Mouse (Mus musculus): ENCODE results near the gene Lgr6.

GRCm38 (mm10) chr1:135012472-135012871, 92.6 kb downstream of the Lgr6 start:
- no peak for TF ChIP-seq CTCF (IDR thresholded peaks at IDR 0.05; ENCODE audit: low read depth, low read length)
- no peak for TF ChIP-seq EP300 (IDR thresholded peaks at IDR 0.05; ENCODE audit: insufficient read depth, low read depth, low read length)
- TF ChIP-seq POLR2A (IDR thresholded peaks at IDR 0.05; ENCODE audit: insufficient read depth, low read length): no peak

Data from ES-Bruce4 (cell line).